Mouse (Mus musculus): ENCODE measurements around the gene Wdr35. TPM values are rescaled to one million over a fixed set of nuclear protein-coding genes. Genes with fewer than 3 reads are reported as not detected.

Wdr35 gene
- total RNA-seq (2021): 12.6 and 14.4 TPM in 2 replicates
- long read RNA-seq, experiment 1, full-length matches to known transcripts: 11 of 11 reads
- long read RNA-seq, experiment 1, partial matches to known transcripts: 0 of 11 reads
- long read RNA-seq, experiment 1, other reads (novel, unspliced or antisense): 0 of 11 reads
- long read RNA-seq, experiment 2, full-length matches to known transcripts: 2 of 2 reads
- long read RNA-seq, experiment 2, partial matches to known transcripts: 0 of 2 reads
- long read RNA-seq, experiment 2, other reads (novel, unspliced or antisense): 0 of 2 reads

DNA sequence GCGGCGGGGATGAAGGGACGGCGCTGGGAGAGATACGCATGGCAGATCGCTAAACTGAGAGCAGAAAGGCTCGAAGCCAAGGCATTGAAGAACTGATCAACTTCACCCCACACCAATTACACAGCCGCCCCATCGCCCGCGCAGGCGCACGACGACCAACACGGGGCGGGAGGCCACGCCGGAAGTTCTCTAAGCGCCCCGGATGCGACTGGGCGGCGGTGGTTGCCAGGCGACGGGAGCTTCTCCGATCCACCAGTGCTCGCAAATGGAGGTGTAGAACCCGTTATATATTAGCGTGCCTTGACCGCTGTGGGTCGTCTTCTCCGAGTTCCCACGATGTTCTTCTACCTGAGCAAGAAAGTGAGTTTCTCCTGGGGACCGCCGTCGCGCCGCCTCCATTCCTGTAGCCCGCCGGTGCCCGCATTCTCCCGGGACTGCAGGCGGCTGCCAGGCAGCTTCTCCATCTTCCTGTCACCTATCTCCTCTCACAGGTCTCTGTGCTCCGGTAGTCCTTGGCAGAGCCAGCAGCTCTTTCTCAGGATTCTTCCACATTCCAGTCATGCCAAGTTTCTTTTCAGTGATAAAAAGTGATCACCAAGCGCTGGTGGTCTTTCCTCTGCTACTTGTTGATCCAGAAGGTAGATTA is at the start of gene Wdr35:
Gene Wdr35, plus strand, starts transcription at position 73 of the 646 bp plus-strand sequence.
- DNase-seq: peak; percentile 96

DNA sequence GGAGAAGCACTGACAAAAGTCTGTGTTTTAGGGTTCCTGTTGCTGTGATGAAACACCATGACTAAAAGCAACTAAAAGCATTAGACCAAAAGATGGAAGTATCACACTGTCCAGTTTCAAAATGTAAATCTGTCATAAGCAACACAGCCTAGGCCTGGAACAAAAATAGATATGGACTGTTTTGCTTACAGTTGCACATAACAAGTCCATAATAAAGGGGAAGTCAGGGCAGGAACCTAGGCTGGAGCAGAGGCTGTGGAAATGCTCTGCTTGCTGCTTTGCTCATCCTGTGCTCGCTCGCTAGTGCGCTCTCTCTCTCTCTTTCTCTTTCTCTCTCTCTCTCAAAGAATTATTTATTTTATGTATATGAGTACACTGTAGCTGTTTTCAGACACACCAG is 46.0 kb upstream of the Wdr35 start:
- DNase-seq: no peak

- DNase-seq: no peak
These were observed 44.9 kb upstream of the Wdr35 start for GRCm38 (mm10) chr12:8928766-8929165.

DNA sequence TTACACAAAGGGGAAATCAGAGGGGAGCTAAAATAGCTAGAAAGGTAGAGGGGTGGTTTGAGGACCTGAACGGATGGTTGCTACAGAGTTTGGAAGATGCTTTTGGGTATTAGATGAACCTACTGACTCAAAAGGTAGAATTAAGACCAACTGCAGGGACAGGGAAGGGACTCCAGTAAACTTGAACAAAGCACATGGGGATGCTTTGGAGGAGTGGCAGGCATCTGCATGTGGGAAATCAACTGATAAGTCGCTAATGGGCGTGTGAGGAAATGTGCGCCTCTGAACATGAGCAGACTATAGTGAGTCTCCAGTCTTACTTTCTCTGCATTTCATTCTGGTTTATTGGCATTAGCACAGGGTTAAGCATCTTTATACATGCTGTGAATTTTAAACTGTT is 42.6 kb upstream of the Wdr35 start:
- no peak for DNase-seq

DNA sequence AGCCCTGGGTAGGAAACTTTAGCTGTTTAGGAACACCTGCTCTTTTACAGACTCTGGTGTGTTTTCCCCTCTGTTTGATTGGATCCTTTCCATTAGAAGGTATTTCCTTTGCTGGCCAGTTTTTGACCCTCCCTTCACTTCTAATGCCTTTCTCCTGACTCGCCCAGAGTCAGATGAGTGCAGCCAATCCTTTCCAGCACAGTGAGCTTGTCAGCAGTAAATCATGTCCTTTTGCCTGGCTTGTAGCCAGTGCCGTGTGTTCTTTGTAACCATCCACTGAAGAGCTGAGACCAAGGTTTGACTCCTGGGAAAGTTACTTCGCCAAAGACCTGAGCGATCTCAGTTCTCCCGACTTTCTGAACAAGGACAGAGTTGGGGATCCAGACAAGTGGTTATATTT is 38.3 kb upstream of the Wdr35 start:
- peak; percentile 75 for DNase-seq

- peak; percentile 35 for DNase-seq
These were observed 37.5 kb upstream of the Wdr35 start for GRCm38 (mm10) chr12:8936210-8936609.

- no peak for DNase-seq
These were observed 34.2 kb upstream of the Wdr35 start for GRCm38 (mm10) chr12:8939490-8939889.

DNA sequence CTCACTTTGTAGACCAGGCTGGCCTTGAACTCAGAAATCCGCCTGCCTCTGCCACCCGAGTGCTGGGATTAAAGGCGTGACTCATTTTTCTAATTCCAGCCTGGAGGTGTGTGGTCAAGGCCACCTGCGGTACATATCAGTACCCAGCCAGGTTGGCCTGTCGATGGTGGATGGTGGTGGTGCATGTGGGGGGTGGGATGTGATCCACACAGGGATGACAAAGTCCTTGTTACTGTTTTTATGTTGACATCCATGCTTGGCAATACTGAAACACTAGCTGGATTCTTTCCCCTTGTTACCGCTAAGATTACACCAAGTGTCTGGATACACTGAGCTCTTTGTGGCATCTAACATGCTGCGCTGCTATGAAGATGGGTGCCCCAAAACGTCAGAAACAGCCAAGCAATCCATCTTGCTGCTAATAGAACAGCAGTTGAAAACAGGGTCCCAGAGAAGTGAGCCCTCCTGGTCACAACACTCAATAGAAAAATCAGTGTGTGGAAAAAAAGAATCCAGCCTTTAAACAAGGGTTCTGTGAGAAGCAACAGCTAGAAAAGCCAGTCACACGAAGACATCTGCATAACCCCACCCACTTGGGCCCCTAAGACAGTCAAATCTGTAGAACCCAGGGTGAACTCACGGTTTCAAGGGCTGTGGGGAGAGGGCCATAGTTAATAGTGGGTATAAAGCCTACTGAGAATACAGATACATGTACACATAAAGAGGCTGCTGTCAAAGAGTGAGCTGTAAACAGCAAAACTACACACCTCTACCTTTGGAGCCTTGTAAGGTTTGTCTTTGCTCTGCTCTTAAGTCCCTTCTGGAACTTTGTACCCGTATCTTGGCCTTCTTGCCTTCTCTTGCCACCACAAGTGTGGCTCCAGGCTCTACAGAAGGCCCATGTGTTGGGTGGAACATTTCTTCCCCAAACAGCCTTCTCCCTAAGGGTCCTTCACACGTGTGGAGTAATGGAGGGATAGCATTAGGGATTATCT is 33.4 kb upstream of the Wdr35 start:
- no peak for DNase-seq

GRCm38 (mm10) chr12:8941131-8941615 is 32.5 kb upstream of the Wdr35 start:
- DNase-seq: no peak

- DNase-seq: no peak
These were observed 31.8 kb upstream of the Wdr35 start for GRCm38 (mm10) chr12:8941699-8942392.

DNA sequence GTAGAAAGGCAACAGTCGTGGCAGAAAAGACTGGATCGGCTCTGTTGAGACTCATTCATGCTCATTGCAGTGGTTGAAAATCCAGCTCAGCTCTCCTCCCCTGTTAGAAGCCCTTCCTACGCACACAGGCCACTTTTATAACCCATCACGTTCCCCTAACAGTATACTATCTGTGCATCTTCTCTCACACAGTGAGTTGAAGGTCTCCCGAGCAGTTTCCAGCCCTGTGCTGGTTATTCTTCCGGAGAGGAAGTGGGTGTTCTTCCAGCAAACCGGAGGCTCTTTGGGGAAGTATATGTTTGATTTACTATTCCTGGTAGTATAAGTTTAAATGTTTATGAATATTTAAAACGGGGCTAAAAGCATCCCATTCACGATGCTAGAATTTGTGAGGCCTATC is 26.5 kb upstream of the Wdr35 start:
- no peak for DNase-seq

GRCm38 (mm10) chr12:8947714-8948464 is 25.8 kb upstream of the Wdr35 start, which contains the start of gene Matn3:
TSS of gene Matn3 (plus strand) at chr12:8947929.
- DNase-seq: peak; percentile 86

GRCm38 (mm10) chr12:8953136-8953535 is 20.6 kb upstream of the Wdr35 start:
- DNase-seq: no peak

DNA sequence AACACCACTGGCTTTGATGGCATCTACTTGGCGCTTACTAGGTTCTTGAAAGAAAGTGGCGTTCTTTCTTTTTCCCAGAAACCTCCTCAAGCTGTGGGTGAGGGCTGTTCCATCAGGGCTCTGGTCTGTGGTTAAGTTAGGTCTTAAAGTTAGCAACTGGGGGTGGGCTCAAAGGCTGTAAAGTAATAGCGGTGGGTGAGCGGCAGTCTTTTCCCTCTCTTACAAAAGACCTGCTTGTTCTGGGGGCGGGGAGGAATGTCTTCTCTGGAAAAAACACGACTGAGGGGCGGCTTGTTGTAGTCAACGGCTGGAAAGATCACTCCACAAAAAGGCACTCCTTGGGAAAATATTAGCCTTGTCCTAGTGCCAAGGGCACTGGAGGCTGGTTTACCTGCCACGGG is 19.5 kb upstream of the Wdr35 start:
- DNase-seq: no peak

DNA sequence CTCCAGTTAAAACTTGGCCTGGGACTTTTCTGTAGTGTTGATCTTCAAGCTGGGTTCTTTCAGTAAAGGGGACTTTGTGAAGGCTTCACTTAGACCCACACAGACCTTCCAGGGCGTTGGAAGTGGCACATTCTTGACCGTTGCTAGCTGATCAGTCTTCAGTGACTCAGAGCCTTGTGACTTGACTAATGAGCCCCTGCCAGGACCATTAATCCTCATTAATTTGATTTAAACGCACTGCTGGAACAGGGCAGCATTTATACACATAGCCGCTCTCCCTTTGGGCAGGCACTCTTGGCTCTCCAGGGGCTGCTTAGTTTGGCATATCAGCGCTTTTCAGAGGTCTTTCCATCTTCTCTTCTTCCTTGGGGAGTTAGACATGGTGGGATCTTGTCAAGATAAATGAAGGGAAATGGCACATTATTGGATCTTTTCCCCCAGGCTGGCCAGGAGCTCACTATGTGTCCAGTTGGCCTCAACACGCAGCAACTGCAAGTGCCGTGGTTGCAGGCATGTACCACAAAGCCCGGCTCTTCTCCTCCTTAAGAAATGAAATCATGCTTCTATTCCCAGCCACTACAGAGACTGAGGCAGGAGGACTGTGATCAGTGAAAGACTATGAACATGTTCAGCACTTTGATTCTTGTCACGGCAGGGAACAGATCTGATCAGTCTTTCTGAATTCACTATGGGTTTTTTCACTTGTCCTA is 11.9 kb upstream of the Wdr35 start:
- DNase-seq: no peak

DNA sequence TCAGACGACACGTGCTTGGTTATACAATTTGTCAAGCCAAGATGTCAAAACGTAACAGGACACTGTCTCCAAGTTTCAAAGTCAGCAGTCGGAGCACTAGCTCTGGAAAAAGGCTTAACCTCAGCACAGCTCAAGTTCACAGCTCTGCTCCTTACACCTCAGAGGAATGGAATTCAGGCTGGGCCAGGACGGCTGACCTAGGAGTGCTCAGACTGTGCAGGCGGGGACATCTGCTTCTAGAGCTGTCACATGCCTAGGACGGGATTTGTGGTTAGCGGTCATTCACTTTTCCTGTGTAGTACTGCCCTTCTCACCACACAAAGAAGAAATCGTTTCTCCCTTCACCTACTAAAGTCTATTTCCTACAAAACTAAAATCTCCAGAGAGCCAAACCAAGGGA is 3.9 kb upstream of the Wdr35 start:
- DNase-seq: peak; percentile 65

DNA sequence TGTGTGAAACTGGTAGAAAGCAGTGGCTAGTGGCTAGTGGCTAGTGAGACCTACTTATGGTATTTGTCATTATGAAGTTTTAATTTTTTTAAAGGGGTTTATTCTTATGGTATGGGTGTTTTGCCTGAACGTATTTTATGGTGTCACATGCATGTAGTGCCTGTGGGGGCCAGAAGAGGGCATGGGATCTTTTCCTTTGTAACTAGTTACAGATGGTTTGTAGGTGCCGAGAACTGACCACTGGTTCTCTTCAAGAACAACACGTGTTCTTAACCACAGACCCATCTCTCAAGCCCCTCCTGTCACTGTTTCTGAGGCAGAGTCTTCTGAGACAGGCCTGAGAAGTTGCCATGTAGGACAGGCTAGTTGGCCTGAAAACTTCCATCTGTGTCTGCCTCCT is 1.4 kb downstream of the Wdr35 start:
- no peak for DNase-seq

DNA sequence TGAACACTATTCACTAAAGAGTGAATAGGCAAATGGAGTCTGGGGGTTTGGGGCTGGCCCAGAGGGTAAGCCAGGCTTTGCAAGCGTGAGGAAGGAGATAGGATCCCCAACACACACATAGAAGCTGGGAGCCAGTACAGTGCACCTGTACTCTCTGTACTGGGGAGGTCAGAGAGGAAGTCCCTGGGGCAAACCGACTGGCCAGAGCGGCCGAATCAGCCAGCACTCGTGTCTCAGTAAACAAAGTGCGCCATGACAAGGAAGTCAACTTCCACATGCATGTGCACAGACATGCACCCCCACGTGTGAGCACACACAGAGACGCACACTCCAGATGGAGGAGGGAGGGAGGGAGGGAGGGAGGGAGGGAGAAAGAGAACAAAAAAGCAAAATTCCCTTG is 19.5 kb downstream of the Wdr35 start:
- DNase-seq: no peak

GRCm38 (mm10) chr12:8998318-8998717 is 24.6 kb downstream of the Wdr35 start:
- no peak for DNase-seq

GRCm38 (mm10) chr12:9002038-9002648 is 28.5 kb downstream of the Wdr35 start:
- DNase-seq: peak; percentile 76
